Mouse (Mus musculus): ENCODE measurements at regions not wholly inside any gene's neighbourhood (a gene's known extent, or its start where the extent isn't known, plus 50 kb on each side); places are given as distances from the start of the nearest gene placed in this dataset.
"Not testable (repeated sequence)": the region's sequence is repeated elsewhere in the genome, so short reads cannot be mapped to it uniquely, and the experiment has no call there.

- DNase-seq, result no peak
Measured at GRCm38 (mm10) chr7:137522450-137522849, 85.0 kb downstream of the Glrx3 start.

GRCm38 (mm10) chr7:137533476-137533875 is 96.1 kb downstream of the Glrx3 start:
- no peak for DNase-seq

GRCm38 (mm10) chr7:137549991-137550390 is 112.6 kb downstream of the Glrx3 start:
- peak; percentile 58 for DNase-seq

GRCm38 (mm10) chr7:137552551-137553198 is 115.3 kb downstream of the Glrx3 start:
- DNase-seq, result no peak

- DNase-seq, result no peak
Measured at GRCm38 (mm10) chr7:137555481-137555880, 118.1 kb downstream of the Glrx3 start.

GRCm38 (mm10) chr7:137557439-137557838 is 120.0 kb downstream of the Glrx3 start:
- no peak for DNase-seq

- DNase-seq, result no peak
Measured at GRCm38 (mm10) chr7:137558871-137559270, 121.5 kb downstream of the Glrx3 start.

GRCm38 (mm10) chr7:137570199-137570598 is 132.8 kb downstream of the Glrx3 start:
- no peak for DNase-seq

GRCm38 (mm10) chr7:137575491-137575890 is 138.1 kb downstream of the Glrx3 start:
- no peak for DNase-seq

GRCm38 (mm10) chr7:137576251-137576650 is 138.8 kb downstream of the Glrx3 start:
- no peak for DNase-seq

GRCm38 (mm10) chr7:137583556-137583955 is 146.1 kb downstream of the Glrx3 start:
- no peak for DNase-seq

- DNase-seq, result not testable (repeated sequence)
Measured at GRCm38 (mm10) chr7:137584916-137585315, 147.5 kb downstream of the Glrx3 start.

- no peak for DNase-seq
Measured at GRCm38 (mm10) chr7:137593570-137593969, 156.2 kb downstream of the Glrx3 start.

GRCm38 (mm10) chr7:137595567-137595966 is 158.2 kb downstream of the Glrx3 start:
- no peak for DNase-seq

- no peak for DNase-seq
Measured at GRCm38 (mm10) chr7:137596161-137596560, 158.7 kb downstream of the Glrx3 start.

- peak; percentile 86 for DNase-seq
Measured at GRCm38 (mm10) chr7:137603039-137603438, 165.6 kb downstream of the Glrx3 start.

- DNase-seq, result no peak
Measured at GRCm38 (mm10) chr7:137609752-137610151, 172.3 kb downstream of the Glrx3 start.

- no peak for DNase-seq
Measured at GRCm38 (mm10) chr7:137611363-137611762, 173.9 kb downstream of the Glrx3 start.

GRCm38 (mm10) chr7:137611891-137612522 is 174.6 kb downstream of the Glrx3 start:
- DNase-seq, result no peak

- DNase-seq, result no peak
Measured at GRCm38 (mm10) chr7:137618406-137619133, 181.2 kb downstream of the Glrx3 start.

- peak; percentile 49 for DNase-seq
Measured at GRCm38 (mm10) chr7:137619286-137619789, 181.9 kb downstream of the Glrx3 start.

GRCm38 (mm10) chr7:137628266-137628665 is 190.9 kb downstream of the Glrx3 start:
- DNase-seq, result no peak

GRCm38 (mm10) chr7:137629540-137629939 is 192.1 kb downstream of the Glrx3 start:
- DNase-seq, result no peak

- DNase-seq, result no peak
Measured at GRCm38 (mm10) chr7:137648621-137649020, 211.2 kb downstream of the Glrx3 start.
